Mouse (Mus musculus) B cell, adult 67 days (primary cell): ENCODE results near the gene Sgca. TPM values are rescaled to one million over a fixed set of nuclear protein-coding genes. Genes with fewer than 3 reads are reported as not detected.

Experiments used
- total RNA-seq, 2 experiments: library from RNA; stranded (reverse); gene quantifications; 4 replicates each; pipeline ENCODE4 v1.2.4; 2023

Sgca gene
- not detected for total RNA-seq

GRCm38 (mm10) chr11:94976199-94976598, at the start of gene Sgca:
TSS of gene Sgca (minus strand) at chr11:94976327.

GRCm38 (mm10) chr11:95009629-95010014, 33.5 kb upstream of the Sgca start, which contains the start of gene Samd14:
TSS of gene Samd14 (plus strand) at chr11:95009879.

GRCm38 (mm10) chr11:94990749-94991577, 14.8 kb upstream of the Sgca start, which contains the start of gene Ppp1r9b:
TSS of gene Ppp1r9b (plus strand) at chr11:94991035.

GRCm38 (mm10) chr11:94967419-94967818, 8.7 kb downstream of the Sgca start, which contains the start of gene Hils1:
TSS of gene Hils1 (plus strand) at chr11:94967593.

GRCm38 (mm10) chr11:94936045-94936444, 40.1 kb downstream of the Sgca start, which contains the start of gene Col1a1:
TSS of gene Col1a1 (plus strand) at chr11:94936224.

Other genes starting within 250 kb of the Sgca start
- gene Cdc34b, start 234.5 kb downstream of the Sgca start, total RNA-seq = under 1 TPM in 1 of 2 experiments, not detected in 1; 0.47 TPM
- not detected for gene Tmem92, start 193.6 kb downstream of the Sgca start, total RNA-seq
- gene Col1a1, start 40.1 kb downstream of the Sgca start, total RNA-seq = 1 to 10 TPM in 1 of 2 experiments, not detected in 1; 1.2 TPM
- gene Hils1, start 8.7 kb downstream of the Sgca start, total RNA-seq = not detected
- gene Ppp1r9b, start 14.7 kb upstream of the Sgca start, total RNA-seq = 10 to 100 TPM; 74.6 to 78.9 TPM
- under 1 TPM; 0.32 to 0.44 TPM for gene Samd14, start 33.6 kb upstream of the Sgca start, total RNA-seq
- gene Pdk2, start 65.0 kb upstream of the Sgca start, total RNA-seq = 10 to 100 TPM in 1 of 2 experiments, 1 to 10 TPM in 1; 9.6 to 14.8 TPM
- gene Itga3, start 100.5 kb upstream of the Sgca start, total RNA-seq = under 1 TPM; 0.41 to 0.86 TPM
- gene Dlx3, start 143.8 kb upstream of the Sgca start, total RNA-seq = not detected
- not detected for gene Dlx4, start 169.9 kb upstream of the Sgca start, total RNA-seq